Mouse (Mus musculus): Measurements from ENCODE around the gene Grsf1. TPM values are rescaled to one million over a fixed set of nuclear protein-coding genes. Genes with fewer than 3 reads are reported as not detected.

Grsf1 gene
- polyA plus RNA-seq, 1 experiment, result 120 TPM

DNA sequence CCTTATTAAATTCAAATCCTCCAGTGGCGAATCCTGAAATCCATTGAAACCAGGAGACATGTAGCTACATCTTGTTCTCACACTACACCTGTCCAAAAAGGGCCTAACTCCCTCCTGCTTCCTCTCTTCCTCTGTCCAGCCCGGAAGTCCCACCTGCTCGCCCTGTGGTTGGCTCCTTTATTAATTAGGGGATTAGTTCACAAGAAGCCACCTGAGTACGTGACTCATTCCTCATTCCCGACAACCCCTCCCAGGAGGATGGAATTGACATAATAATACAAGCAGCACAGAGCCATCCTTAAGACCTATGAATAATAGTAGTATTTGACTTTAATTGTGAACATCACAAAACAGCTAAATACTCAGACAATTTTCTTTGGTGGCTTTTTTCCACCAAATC, 41.9 kb downstream of the Grsf1 start:
- TF ChIP-seq CTCF (IDR thresholded peaks at IDR 0.05; ENCODE audit: borderline replicate concordance, insufficient read depth, low read depth, low read length), result no peak
- no peak for TF ChIP-seq POLR2A (IDR thresholded peaks at IDR 0.05; ENCODE audit: borderline replicate concordance, insufficient read depth, low read length)
- no peak overlapping the region for H3K27ac ChIP-seq (ENCODE audit: insufficient read depth, low read length)
- no peaks in the 10 kb centered on the region; the same call in 1 of the 2 replicates for H3K4me1 ChIP-seq (ENCODE audit: control insufficient read depth, insufficient read depth, low read length)
- H3K4me3 ChIP-seq (replicated peaks; ENCODE audit: insufficient read depth, low read depth, low read length), result no peak overlapping the region
- DNase-seq, result no peak
- no peaks in the 10 kb centered on the region for H3K27me3 ChIP-seq (ENCODE audit: control insufficient read depth, insufficient read depth, low read length)
- WGBS, result 69% methylated on average over 5 of the region's 5 CpGs

DNA sequence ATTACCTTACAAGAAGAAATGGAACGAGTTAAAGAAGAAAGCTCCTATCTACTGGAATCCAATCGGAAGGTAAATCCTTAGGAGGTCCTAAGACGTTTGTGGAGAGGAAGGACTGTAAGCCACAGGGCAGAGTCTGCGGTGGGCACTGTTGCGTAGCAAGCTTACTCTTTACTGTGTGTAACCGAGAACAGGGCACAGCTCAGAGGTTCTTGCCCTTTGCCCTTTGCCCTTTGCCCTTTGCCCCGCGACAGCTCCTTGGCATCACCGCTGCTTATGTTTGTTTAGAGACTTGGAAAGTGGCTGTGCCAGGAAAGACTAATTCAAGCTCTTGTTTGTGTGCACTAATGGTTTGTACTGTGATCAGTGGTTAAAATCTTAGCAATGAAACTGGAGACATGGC, 43.5 kb downstream of the Grsf1 start:
- no peak for DNase-seq
- no peaks in the 10 kb centered on the region for H3K27me3 ChIP-seq (ENCODE audit: control insufficient read depth, insufficient read depth, low read length)
- 64% methylated on average over 9 of the region's 9 CpGs for WGBS

DNA sequence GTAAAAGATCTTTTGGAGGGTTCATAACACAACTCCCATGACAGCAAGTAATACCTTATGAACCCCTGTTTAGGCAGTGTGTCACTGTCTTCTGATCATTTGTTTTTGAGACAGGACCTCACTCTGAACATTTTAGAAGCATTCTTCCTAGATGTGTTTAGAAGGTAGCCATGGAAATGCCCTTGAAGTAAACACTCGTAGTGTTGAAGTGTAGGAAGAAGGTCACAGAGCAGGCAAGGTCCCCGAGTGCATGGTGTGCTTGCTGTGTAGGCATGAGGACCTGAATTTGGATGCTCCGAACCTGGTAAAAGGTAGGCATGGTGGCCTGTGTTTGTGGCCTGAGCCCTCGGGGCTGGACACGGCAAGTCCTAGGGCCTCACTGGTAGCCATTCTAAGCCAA, 44.4 kb downstream of the Grsf1 start:
- TF ChIP-seq POLR2A (IDR thresholded peaks at IDR 0.05; ENCODE audit: borderline replicate concordance, insufficient read depth, low read length) (no peak), CTCF (IDR thresholded peaks at IDR 0.05; ENCODE audit: borderline replicate concordance, insufficient read depth, low read depth, low read length) (no peak)

More for the DNA sequence above, 43.5 kb downstream of the Grsf1 start:
- no peaks in the 10 kb centered on the region; the same call in 1 of the 2 replicates for H3K4me1 ChIP-seq (ENCODE audit: control insufficient read depth, insufficient read depth, low read length)
- H3K27ac ChIP-seq (ENCODE audit: insufficient read depth, low read length), result no peak overlapping the region
- no peak for TF ChIP-seq POLR2A (IDR thresholded peaks at IDR 0.05; ENCODE audit: borderline replicate concordance, insufficient read depth, low read length)
- TF ChIP-seq CTCF (IDR thresholded peaks at IDR 0.05; ENCODE audit: borderline replicate concordance, insufficient read depth, low read depth, low read length), result no peak
- no peak overlapping the region for H3K4me3 ChIP-seq (replicated peaks; ENCODE audit: insufficient read depth, low read depth, low read length)

DNA sequence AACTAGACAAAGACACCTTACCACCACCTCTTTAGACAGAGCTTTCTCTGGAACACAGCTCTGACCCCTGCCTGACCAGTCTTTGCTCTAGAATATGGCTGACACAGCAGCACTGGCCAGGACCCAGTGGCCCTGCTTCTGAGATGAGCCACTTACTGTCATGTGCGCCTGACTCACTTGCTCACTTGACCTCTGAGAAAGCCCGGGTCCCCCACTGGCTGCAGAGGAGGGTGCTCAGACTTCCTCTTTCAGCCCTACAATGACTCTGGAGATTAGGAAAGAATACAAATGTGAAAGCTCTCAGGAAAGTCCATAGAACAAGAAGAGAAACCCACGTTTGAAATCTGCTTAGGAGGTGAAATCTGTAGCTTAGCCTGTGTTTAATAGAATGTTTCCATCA, 45.1 kb downstream of the Grsf1 start:
- Histone ChIP-seq H3K4me3 (replicated peaks; ENCODE audit: insufficient read depth, low read depth, low read length) (no peak overlapping the region), H3K27me3 (ENCODE audit: control insufficient read depth, insufficient read depth, low read length) (no peaks in the 10 kb centered on the region), H3K27ac (ENCODE audit: insufficient read depth, low read length) (no peak overlapping the region), H3K4me1 (ENCODE audit: control insufficient read depth, insufficient read depth, low read length) (no peaks in the 10 kb centered on the region; the same call in 1 of the 2 replicates)
- 74% methylated on average over 3 of the region's 3 CpGs for WGBS
- no peak for DNase-seq
- no peak for TF ChIP-seq CTCF (IDR thresholded peaks at IDR 0.05; ENCODE audit: borderline replicate concordance, insufficient read depth, low read depth, low read length)
- TF ChIP-seq POLR2A (IDR thresholded peaks at IDR 0.05; ENCODE audit: borderline replicate concordance, insufficient read depth, low read length), result no peak

More for the DNA sequence above, 44.4 kb downstream of the Grsf1 start:
- WGBS, result 88% methylated on average over 5 of the region's 5 CpGs
- no peak overlapping the region for H3K27ac ChIP-seq (ENCODE audit: insufficient read depth, low read length)
- H3K27me3 ChIP-seq (ENCODE audit: control insufficient read depth, insufficient read depth, low read length), result no peaks in the 10 kb centered on the region
- no peak for DNase-seq
- H3K4me1 ChIP-seq (ENCODE audit: control insufficient read depth, insufficient read depth, low read length), result no peaks in the 10 kb centered on the region; the same call in 1 of the 2 replicates
- no peak overlapping the region for H3K4me3 ChIP-seq (replicated peaks; ENCODE audit: insufficient read depth, low read depth, low read length)

DNA sequence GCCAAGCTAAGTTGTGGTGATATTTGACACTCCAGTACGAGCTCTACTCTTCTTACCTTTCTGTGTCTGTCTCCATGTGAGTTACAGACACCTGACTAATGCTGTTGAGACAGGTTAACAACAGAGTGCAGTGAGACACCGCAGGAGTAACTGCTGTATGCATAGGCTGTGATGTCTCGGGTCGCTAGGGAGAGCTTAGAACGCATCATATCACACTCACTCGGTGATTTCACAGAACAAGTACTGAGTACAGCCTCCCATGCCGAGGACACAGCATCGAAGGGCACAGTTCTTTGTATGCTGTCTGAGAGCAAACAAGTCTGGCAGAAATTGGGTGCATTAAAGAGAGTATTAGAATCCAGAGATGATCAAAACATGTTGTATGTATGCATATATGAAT, 46.0 kb downstream of the Grsf1 start:
- H3K4me1 ChIP-seq (ENCODE audit: control insufficient read depth, insufficient read depth, low read length), result no peaks in the 10 kb centered on the region; the same call in 1 of the 2 replicates
- WGBS, result 91% methylated on average over 8 of the region's 8 CpGs
- DNase-seq, result no peak
- TF ChIP-seq CTCF (IDR thresholded peaks at IDR 0.05; ENCODE audit: borderline replicate concordance, insufficient read depth, low read depth, low read length) (no peak), POLR2A (IDR thresholded peaks at IDR 0.05; ENCODE audit: borderline replicate concordance, insufficient read depth, low read length) (no peak)
- H3K4me3 ChIP-seq (replicated peaks; ENCODE audit: insufficient read depth, low read depth, low read length), result no peak overlapping the region
- no peaks in the 10 kb centered on the region for H3K27me3 ChIP-seq (ENCODE audit: control insufficient read depth, insufficient read depth, low read length)
- H3K27ac ChIP-seq (ENCODE audit: insufficient read depth, low read length), result no peak overlapping the region

DNA sequence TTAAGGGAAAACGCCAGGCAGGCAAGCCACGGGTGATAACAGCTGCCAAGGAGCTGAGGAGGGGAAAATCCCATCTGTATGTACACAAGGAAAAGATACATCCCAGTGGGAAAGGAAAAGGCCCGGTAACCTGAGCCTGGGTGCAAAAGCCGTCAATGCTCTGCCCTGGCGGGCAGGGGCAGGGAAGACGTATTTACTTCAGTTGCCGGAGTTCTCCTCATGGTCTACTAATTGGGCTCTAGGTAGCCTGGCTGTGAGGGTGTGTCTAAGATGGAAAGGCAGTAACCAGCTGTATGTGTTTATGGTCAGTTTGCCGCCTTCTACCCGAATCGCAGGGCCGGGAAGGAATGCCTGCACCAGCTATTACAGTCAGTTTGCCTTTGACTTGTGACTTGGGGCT, 46.8 kb downstream of the Grsf1 start:
- DNase-seq, result no peak
- Histone ChIP-seq H3K27ac (ENCODE audit: insufficient read depth, low read length) (no peak overlapping the region), H3K4me3 (replicated peaks; ENCODE audit: insufficient read depth, low read depth, low read length) (no peak overlapping the region), H3K4me1 (ENCODE audit: control insufficient read depth, insufficient read depth, low read length) (no peaks in the 10 kb centered on the region; the same call in 1 of the 2 replicates), H3K27me3 (ENCODE audit: control insufficient read depth, insufficient read depth, low read length) (no peaks in the 10 kb centered on the region)
- 91% methylated on average over 11 of the region's 11 CpGs for WGBS
- TF ChIP-seq CTCF (IDR thresholded peaks at IDR 0.05; ENCODE audit: borderline replicate concordance, insufficient read depth, low read depth, low read length) (no peak), POLR2A (IDR thresholded peaks at IDR 0.05; ENCODE audit: borderline replicate concordance, insufficient read depth, low read length) (no peak)

DNA sequence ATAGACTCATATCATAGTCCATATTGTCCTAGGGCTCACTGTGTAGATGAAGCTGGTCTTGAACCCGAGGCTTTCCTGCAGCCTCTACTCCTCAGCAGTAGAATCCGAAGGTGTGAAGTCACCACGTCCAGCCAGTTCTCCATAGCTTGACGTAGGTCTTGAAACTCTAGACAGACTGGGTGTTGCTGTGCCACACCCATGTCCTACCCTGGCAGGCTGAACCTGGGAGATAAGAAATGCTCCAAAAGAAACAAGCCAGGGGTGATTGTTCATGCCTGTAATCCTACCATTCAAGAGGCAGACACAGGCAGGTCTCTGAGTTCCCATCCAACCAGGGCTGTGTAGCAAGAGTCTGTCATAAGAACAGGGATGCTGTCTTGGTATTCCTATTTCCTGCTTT, 48.4 kb downstream of the Grsf1 start:
- TF ChIP-seq POLR2A (IDR thresholded peaks at IDR 0.05; ENCODE audit: borderline replicate concordance, insufficient read depth, low read length) (no peak), CTCF (IDR thresholded peaks at IDR 0.05; ENCODE audit: borderline replicate concordance, insufficient read depth, low read depth, low read length) (no peak)
- WGBS, result 96% methylated on average over 4 of the region's 4 CpGs
- Histone ChIP-seq H3K4me3 (replicated peaks; ENCODE audit: insufficient read depth, low read depth, low read length) (no peak overlapping the region), H3K27me3 (ENCODE audit: control insufficient read depth, insufficient read depth, low read length) (no peaks in the 10 kb centered on the region), H3K4me1 (ENCODE audit: control insufficient read depth, insufficient read depth, low read length) (no peaks in the 10 kb centered on the region), H3K27ac (ENCODE audit: insufficient read depth, low read length) (no peak overlapping the region)
- DNase-seq, result no peak

DNA sequence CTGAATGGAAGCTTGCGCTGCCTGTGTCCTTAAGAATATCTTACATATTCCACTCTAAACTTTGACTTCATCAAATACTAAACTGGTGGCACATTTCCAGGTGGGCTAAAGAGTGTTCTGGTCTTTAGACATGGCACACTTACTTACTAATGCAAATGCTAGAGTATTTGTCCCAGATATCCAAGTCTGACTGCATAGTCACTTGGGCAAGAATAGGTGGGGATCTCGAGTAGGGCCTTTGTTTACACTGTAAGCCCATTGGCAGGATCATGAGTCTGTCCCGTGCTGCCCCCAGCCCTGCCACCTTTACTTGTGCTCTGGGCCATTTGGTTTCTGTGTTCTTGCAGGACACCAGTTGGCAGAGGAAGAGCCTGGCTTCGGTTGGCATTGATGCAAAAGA, 59.0 kb downstream of the Grsf1 start:
- Histone ChIP-seq H3K4me1 (ENCODE audit: control insufficient read depth, insufficient read depth, low read length) (no peaks in the 10 kb centered on the region), H3K27ac (ENCODE audit: insufficient read depth, low read length) (no peak overlapping the region), H3K27me3 (ENCODE audit: control insufficient read depth, insufficient read depth, low read length) (no peaks in the 10 kb centered on the region), H3K4me3 (replicated peaks; ENCODE audit: insufficient read depth, low read depth, low read length) (no peak overlapping the region)
- 88% methylated on average over 4 of the region's 4 CpGs for WGBS
- DNase-seq, result no peak
- TF ChIP-seq CTCF (IDR thresholded peaks at IDR 0.05; ENCODE audit: borderline replicate concordance, insufficient read depth, low read depth, low read length) (no peak), POLR2A (IDR thresholded peaks at IDR 0.05; ENCODE audit: borderline replicate concordance, insufficient read depth, low read length) (no peak)

Measured in cerebellum, adult 2 months (tissue).